Mouse (Mus musculus) ES-E14 (cell line): ENCODE results near the gene F11r.

Experiments used
- CHD2 ChIP-seq: IDR thresholded peaks from 2 replicates; pipeline ENCODE4 v1.6.1; 2014; ENCODE audit warnings: mild to moderate bottlenecking, low read depth, low read length, inconsistent platforms
- HCFC1 ChIP-seq: IDR thresholded peaks from 2 replicates; pipeline ENCODE4 v1.6.1; 2012; ENCODE audit warnings: low read length, inconsistent platforms, borderline replicate concordance; ENCODE audit not compliant: insufficient read depth
- MAFK ChIP-seq: IDR thresholded peaks from 2 replicates; pipeline ENCODE4 v1.6.1; 2014; ENCODE audit warnings: mild to moderate bottlenecking, low read depth, low read length, inconsistent platforms; ENCODE audit not compliant: insufficient read depth
- ZC3H11A ChIP-seq: IDR thresholded peaks from 2 replicates; pipeline ENCODE4 v1.6.1; 2012; ENCODE audit warnings: low read depth, mild to moderate bottlenecking, inconsistent platforms, low read length, borderline replicate concordance
- ZNF384 ChIP-seq: IDR thresholded peaks from 2 replicates; pipeline ENCODE4 v1.6.1; 2012; ENCODE audit warnings: low read depth, low read length, inconsistent platforms

DNA sequence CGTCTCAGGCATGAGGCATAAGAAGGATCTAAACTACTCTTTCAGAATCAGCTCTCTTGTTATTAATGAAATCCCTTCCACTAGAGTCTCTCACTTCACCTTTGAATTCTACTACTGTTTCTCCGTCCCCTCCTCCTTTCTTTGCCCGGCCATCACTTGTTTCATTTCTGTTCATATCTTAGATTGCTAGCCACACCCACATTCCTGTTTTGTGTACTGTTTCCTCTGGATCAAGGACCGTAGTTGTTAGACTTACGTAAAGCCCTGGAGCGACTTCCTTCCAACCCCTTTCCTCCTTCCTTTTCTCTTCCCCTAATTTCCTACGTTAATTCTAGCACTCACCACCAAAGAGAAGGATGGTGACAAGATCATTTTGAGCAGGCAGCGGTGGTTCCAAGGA is 1.7 kb downstream of the F11r start:
- no peak for TF ChIP-seq ZC3H11A
- no peak for TF ChIP-seq ZNF384
- TF ChIP-seq CHD2: no peak
- TF ChIP-seq MAFK: no peak
- no peak for TF ChIP-seq HCFC1
